Mouse (Mus musculus) right cerebral cortex, postnatal 14 days (tissue): ENCODE data around the gene Anxa6.
A peak's percentile ranks its signal among the peaks of the same experiment; 100 is the strongest.

ENCODE experiments used
- DNase-seq: peaks from one replicate; pipeline ENCODE4 v3.0.0; 2022

Anxa6 gene

GRCm38 (mm10) chr11:55033040-55033660 is at the start of gene Anxa6:
Gene Anxa6 (minus strand): TSS chr11:55033445.
- DNase-seq: peak; percentile 79

GRCm38 (mm10) chr11:55081206-55081605 is 48.0 kb upstream of the Anxa6 start:
- no peak for DNase-seq

GRCm38 (mm10) chr11:55079180-55079579 is 45.9 kb upstream of the Anxa6 start:
- no peak for DNase-seq

- no peak for DNase-seq
Observed at GRCm38 (mm10) chr11:55078502-55078901, 45.3 kb upstream of the Anxa6 start.

GRCm38 (mm10) chr11:55077331-55078231 is 44.3 kb upstream of the Anxa6 start, which contains the start of gene Ccdc69:
Gene Ccdc69 (minus strand): TSS chr11:55078131.
- peak; percentile 32 for DNase-seq

- no peak for DNase-seq
Observed at GRCm38 (mm10) chr11:55076234-55076633, 43.0 kb upstream of the Anxa6 start.

GRCm38 (mm10) chr11:55075602-55076001 is 42.4 kb upstream of the Anxa6 start:
- peak; percentile 12 for DNase-seq

- no peak for DNase-seq
Observed at GRCm38 (mm10) chr11:55073191-55073590, 39.9 kb upstream of the Anxa6 start.

GRCm38 (mm10) chr11:55072467-55072866 is 39.2 kb upstream of the Anxa6 start:
- DNase-seq: no peak

- DNase-seq: no peak
Observed at GRCm38 (mm10) chr11:55071344-55071743, 38.1 kb upstream of the Anxa6 start.

GRCm38 (mm10) chr11:55069023-55069422 is 35.8 kb upstream of the Anxa6 start:
- no peak for DNase-seq

GRCm38 (mm10) chr11:55066921-55067320 is 33.7 kb upstream of the Anxa6 start:
- no peak for DNase-seq

- DNase-seq: no peak
Observed at GRCm38 (mm10) chr11:55062856-55063255, 29.6 kb upstream of the Anxa6 start.

- no peak for DNase-seq
Observed at GRCm38 (mm10) chr11:55060802-55061201, 27.6 kb upstream of the Anxa6 start.

GRCm38 (mm10) chr11:55057511-55057910 is 24.3 kb upstream of the Anxa6 start:
- no peak for DNase-seq

GRCm38 (mm10) chr11:55050837-55051510 is 17.7 kb upstream of the Anxa6 start:
- no peak for DNase-seq

- DNase-seq: peak; percentile 26
Observed at GRCm38 (mm10) chr11:55046600-55046999, 13.4 kb upstream of the Anxa6 start.

- peak; percentile 23 for DNase-seq
Observed at GRCm38 (mm10) chr11:55041348-55041747, 8.1 kb upstream of the Anxa6 start.

GRCm38 (mm10) chr11:55039591-55039990 is 6.3 kb upstream of the Anxa6 start:
- peak; percentile 87 for DNase-seq

GRCm38 (mm10) chr11:55036601-55037000 is 3.4 kb upstream of the Anxa6 start:
- DNase-seq: no peak

GRCm38 (mm10) chr11:55032286-55032685 is 959 bp downstream of the Anxa6 start:
- DNase-seq: no peak

GRCm38 (mm10) chr11:55031991-55032280 is 1.3 kb downstream of the Anxa6 start:
- no peak for DNase-seq

- DNase-seq: no peak
Observed at GRCm38 (mm10) chr11:55031211-55031990, 1.8 kb downstream of the Anxa6 start.
